Mouse (Mus musculus) brain, embryonic 14.5 days (tissue): ENCODE measurements around the gene Ccdc142.

ENCODE experiments used
- CTCF ChIP-seq: fragments of 200-500 bp; IDR thresholded peaks from 2 replicates; pipeline ENCODE4 v1.5.1; 2012; ENCODE audit warnings: inconsistent platforms, mild to moderate bottlenecking, moderate library complexity, borderline replicate concordance; ENCODE audit not compliant: insufficient read depth, insufficient read length; ENCODE audit errors: extremely low read depth
- POLR2A ChIP-seq: fragments of 200-500 bp; IDR thresholded peaks from 2 replicates; pipeline ENCODE4 v1.6.1; 2012; ENCODE audit warnings: mild to moderate bottlenecking, inconsistent platforms, borderline replicate concordance; ENCODE audit not compliant: poor library complexity, insufficient read depth, insufficient read length, severe bottlenecking; ENCODE audit errors: extremely low read depth

DNA sequence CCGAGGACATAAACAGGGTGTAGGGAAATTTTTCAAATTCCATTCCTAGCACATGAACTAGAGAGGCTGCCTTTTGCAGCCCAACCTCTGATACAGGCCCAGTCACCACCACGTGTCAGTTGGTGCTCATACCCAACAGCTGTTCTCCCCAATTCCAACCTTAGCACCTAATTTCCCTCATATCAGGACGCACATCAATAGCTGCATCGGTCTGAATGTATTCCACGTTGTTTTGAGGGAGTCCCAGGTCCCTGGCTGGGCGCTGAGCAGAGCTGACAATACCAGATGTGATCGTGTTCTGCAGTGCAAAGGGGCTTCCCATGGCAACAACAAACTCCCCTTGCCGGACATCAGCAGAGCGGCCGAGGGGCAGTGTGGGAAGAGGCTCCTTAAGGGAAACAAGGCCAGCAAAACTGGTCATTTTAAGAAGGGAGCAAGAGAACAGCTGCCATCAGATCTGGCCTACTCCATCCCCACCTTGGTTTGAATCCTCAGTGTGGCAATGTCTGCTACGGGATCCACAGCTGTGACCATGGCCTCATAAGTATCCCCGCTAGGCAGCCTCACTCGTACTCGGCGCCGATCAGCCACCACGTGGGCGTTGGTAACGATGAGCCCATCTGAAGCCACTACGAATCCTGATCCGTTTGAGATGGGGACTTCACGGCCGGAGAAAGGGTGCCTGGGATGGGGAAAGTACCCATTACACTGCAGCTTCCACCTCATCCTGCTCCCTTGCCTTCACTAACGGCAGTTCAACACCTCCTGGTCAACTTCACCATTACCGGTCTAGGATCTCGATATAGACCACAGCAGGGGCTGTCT lies 48.1 kb upstream of the Ccdc142 start:
- TF ChIP-seq CTCF: no peak
- TF ChIP-seq POLR2A: no peak
